Mouse (Mus musculus) kidney, postnatal 4 days (tissue): Measurements from ENCODE around the gene Isg20.

ENCODE experiments used
- DNase-seq, 2 experiments: peaks; one replicate each; pipeline ENCODE4 v3.0.0; 2021; ENCODE audit warnings: mixed read lengths in 2 of 2

Gene Isg20

DNA sequence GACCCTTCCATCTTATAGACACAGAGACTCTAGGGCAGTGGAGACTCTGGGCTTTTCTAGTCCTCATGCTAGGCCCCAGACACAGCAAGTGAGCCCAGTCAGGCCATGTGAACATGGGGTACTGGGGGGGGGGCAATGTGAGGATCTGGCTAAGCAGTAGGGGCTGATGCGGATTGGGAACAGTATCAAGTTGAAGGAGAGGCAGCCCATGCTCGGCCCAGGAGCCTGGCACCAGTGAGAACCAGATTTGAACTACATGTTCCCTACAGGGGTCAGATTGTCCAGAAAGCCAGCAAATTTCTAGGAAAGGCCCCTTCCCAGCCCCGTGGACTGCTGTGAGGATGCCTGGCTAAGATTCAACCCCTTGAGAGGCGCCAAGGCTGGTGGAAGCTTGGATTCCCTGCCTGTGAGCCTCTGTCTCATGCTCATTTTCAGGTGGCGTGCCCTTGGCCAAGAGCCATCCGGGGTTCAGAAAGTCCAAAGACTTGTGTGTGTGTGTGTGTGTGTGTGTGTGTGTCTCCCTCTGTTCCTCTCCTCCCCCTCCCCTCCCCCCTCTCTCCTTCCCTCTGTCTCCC is 45.4 kb downstream of the Isg20 start:
- DNase-seq = peak in 1 of 2 experiments; percentile 14

DNA sequence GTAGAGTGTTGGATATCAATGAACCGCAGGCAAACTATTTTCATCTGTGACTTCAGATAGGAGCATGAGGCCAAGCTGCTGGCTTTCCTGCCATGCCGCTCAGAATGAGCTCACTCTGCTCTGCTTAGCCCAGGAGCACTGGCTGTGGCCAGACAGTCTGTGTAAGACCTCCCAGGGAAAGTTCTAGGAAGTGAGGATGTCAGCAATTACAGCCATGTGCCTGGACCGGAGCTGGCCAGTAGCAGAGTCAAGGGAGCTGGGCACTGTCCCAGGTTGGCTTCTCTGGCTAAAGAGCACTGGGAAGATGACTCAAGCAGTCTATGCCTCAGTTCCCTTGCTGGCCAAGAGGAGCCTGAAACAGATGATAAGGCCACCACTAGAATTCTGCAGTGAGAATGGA is 50.7 kb downstream of the Isg20 start:
- DNase-seq = no peak
